Mouse (Mus musculus): ENCODE measurements around the gene Rab5c. TPM values are rescaled to one million over a fixed set of nuclear protein-coding genes. Genes with fewer than 3 reads are reported as not detected.

Gene Rab5c
- polyA plus RNA-seq, 1 experiment from 2014 or later, result 16.6 TPM

GRCm38 (mm10) chr11:100682526-100682925 lies 55.5 kb downstream of the Rab5c start:
- no peak for ATAC-seq

GRCm38 (mm10) chr11:100681826-100682225 lies 56.2 kb downstream of the Rab5c start:
- no peak for ATAC-seq
- no peaks in the 10 kb centered on the region for H3K27me3 ChIP-seq (ENCODE audit: insufficient read depth, low read length)
- H3K36me3 ChIP-seq (replicated peaks; ENCODE audit: insufficient read depth, low read length), result no peaks in the 10 kb centered on the region
- no peak overlapping the region for H3K4me2 ChIP-seq (ENCODE audit: low read depth, low read length)
- no peak overlapping the region for H3K4me3 ChIP-seq (ENCODE audit: low read depth, low read length)
- no peak for DNase-seq
- H3K9me3 ChIP-seq (ENCODE audit: low read length), result no peaks in the 10 kb centered on the region
- H3K4me1 ChIP-seq (ENCODE audit: insufficient read depth), result no peaks in the 10 kb centered on the region
- no peak overlapping the region for H3K9ac ChIP-seq (replicated peaks)
- 73% methylated on average over 5 of the region's 5 CpGs for WGBS (ENCODE audit: insufficient replicate concordance)
- H3K27ac ChIP-seq (ENCODE audit: low read depth), result no peak overlapping the region
- TF ChIP-seq EP300 (IDR thresholded peaks at IDR 0.05; ENCODE audit: low read depth) (no peak), CTCF (IDR thresholded peaks at IDR 0.05; ENCODE audit: low read depth) (no peak)

More at GRCm38 (mm10) chr11:100682526-100682925, 55.5 kb downstream of the Rab5c start:
- H3K36me3 ChIP-seq (replicated peaks; ENCODE audit: insufficient read depth, low read length), result no peaks in the 10 kb centered on the region
- no peak for DNase-seq
- WGBS (ENCODE audit: insufficient replicate concordance), result 73% methylated on average over 5 of the region's 5 CpGs
- H3K9ac ChIP-seq (replicated peaks), result no peak overlapping the region
- H3K27ac ChIP-seq (ENCODE audit: low read depth), result no peak overlapping the region
- TF ChIP-seq CTCF (IDR thresholded peaks at IDR 0.05; ENCODE audit: low read depth) (no peak), EP300 (IDR thresholded peaks at IDR 0.05; ENCODE audit: low read depth) (no peak)
- H3K4me3 ChIP-seq (ENCODE audit: low read depth, low read length), result no peak overlapping the region
- H3K4me2 ChIP-seq (ENCODE audit: low read depth, low read length), result no peak overlapping the region
- no peaks in the 10 kb centered on the region for H3K9me3 ChIP-seq (ENCODE audit: low read length)
- H3K27me3 ChIP-seq (ENCODE audit: insufficient read depth, low read length), result no peaks in the 10 kb centered on the region
- no peaks in the 10 kb centered on the region for H3K4me1 ChIP-seq (ENCODE audit: insufficient read depth)

DNA sequence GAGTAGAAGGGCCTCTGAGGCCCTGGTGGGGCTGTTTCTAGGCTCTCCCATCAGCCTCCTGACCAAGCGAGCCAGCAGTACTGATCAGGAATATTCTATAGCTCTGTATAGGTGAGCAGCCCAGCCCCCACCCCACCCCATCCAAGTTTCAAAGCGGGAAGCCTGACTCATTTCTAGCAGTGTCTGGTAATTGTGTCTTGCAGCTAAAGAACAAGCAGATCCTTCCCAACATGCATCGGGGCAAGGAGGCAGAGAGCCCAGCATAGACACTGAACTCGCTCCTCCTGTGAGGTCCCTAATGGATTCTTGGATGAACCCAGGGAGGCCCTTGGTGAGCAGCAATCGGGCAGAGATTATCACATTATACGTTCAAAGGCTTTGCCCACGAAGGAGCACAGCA lies 60.2 kb downstream of the Rab5c start:
- no peaks in the 10 kb centered on the region for H3K9me3 ChIP-seq (ENCODE audit: low read length)
- no peaks in the 10 kb centered on the region for H3K36me3 ChIP-seq (replicated peaks; ENCODE audit: insufficient read depth, low read length)
- ATAC-seq (no peak), DNase-seq (no peak)
- peaks cover 8% of the 10 kb centered on the region; the same call in 1 of the 2 replicates for H3K27me3 ChIP-seq (ENCODE audit: insufficient read depth, low read length)
- 50% methylated on average over 7 of the region's 7 CpGs for WGBS (ENCODE audit: insufficient replicate concordance)
- H3K4me3 ChIP-seq (ENCODE audit: low read depth, low read length), result no peak overlapping the region
- no peaks in the 10 kb centered on the region for H3K4me1 ChIP-seq (ENCODE audit: insufficient read depth)
- no peak overlapping the region for H3K9ac ChIP-seq (replicated peaks)
- no peak overlapping the region for H3K27ac ChIP-seq (ENCODE audit: low read depth)
- TF ChIP-seq CTCF (IDR thresholded peaks at IDR 0.05; ENCODE audit: low read depth), result no peak
- TF ChIP-seq EP300 (IDR thresholded peaks at IDR 0.05; ENCODE audit: low read depth), result no peak
- H3K4me2 ChIP-seq (ENCODE audit: low read depth, low read length), result no peak overlapping the region

DNA sequence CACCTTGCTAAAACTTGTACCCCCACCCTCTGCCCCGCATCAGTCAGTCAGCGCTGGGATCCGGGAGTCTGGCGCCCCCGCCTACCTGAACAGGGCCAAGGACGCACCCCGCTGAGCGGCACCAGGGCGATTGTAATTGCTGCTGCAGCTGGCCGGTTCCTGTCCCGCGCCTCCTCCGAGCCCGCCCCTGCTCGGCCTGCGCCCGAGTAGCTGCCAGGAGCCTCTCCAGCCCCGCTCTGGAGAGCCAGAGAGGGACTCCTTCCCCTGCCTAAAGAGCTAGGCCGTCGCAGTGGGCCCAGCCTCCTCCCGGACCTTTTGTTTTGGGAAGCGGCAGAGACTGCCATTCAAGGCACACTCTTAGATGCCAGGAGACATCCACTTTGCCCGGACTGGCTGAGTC lies 64.8 kb downstream of the Rab5c start:
- H3K36me3 ChIP-seq (replicated peaks; ENCODE audit: insufficient read depth, low read length), result no peaks in the 10 kb centered on the region
- no peak overlapping the region for H3K27ac ChIP-seq (ENCODE audit: low read depth)
- no peaks in the 10 kb centered on the region for H3K9me3 ChIP-seq (ENCODE audit: low read length)
- no peak for TF ChIP-seq CTCF (IDR thresholded peaks at IDR 0.05; ENCODE audit: low read depth)
- no peak for TF ChIP-seq EP300 (IDR thresholded peaks at IDR 0.05; ENCODE audit: low read depth)
- no peak overlapping the region for H3K4me2 ChIP-seq (ENCODE audit: low read depth, low read length)
- no peaks in the 10 kb centered on the region for H3K4me1 ChIP-seq (ENCODE audit: insufficient read depth)
- ATAC-seq (no peak), DNase-seq (peak; percentile 20)
- WGBS (ENCODE audit: insufficient replicate concordance), result 11% methylated on average over 23 of the region's 23 CpGs
- H3K9ac ChIP-seq (replicated peaks), result no peak overlapping the region
- peaks cover 8% of the 10 kb centered on the region; the same call in 1 of the 2 replicates for H3K27me3 ChIP-seq (ENCODE audit: insufficient read depth, low read length)
- no peak overlapping the region for H3K4me3 ChIP-seq (ENCODE audit: low read depth, low read length)

DNA sequence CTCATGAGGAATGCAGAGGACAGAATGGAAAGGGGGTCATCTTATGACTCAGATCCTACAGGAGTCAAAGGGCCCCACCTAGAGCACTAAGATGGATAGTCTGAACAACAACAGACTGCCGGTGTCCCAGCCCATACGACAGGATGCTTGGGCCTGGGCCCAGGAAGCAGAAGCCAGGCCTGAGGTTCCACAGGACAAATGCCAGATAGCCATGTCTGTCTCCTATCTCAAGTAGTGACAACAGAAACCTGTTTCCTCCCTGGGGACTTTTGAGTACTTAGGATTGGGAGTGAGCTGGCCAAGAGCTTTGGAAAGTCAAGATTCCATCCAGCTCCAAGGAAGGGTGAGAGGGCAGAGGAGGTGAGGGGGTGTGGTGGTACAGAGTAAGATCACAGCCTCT lies 66.1 kb downstream of the Rab5c start:
- no peaks in the 10 kb centered on the region for H3K4me1 ChIP-seq (ENCODE audit: insufficient read depth)
- ATAC-seq, result no peak

DNA sequence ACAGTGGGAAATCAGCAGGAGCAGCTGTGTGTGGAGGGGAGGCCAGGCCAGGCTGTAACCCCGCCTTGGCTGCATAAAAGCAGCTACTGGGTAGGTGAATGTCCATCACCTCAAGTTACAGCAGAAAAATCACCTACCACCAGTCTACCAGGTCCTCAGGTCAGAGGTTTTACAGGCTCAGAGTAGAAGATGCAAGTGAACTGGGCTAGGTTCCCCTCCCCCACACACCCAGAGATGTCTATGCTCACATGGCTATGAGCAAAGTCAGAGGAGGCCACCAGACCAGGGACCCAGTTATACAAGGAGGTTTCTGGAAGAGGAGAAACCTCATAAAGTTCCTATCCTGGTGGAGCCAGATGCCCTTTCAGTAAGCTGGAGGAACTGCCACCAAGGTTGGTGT lies 67.0 kb downstream of the Rab5c start:
- Histone ChIP-seq H3K27ac (ENCODE audit: low read depth) (no peak overlapping the region), H3K9me3 (ENCODE audit: low read length) (no peaks in the 10 kb centered on the region), H3K9ac (replicated peaks) (no peak overlapping the region), H3K36me3 (replicated peaks; ENCODE audit: insufficient read depth, low read length) (no peaks in the 10 kb centered on the region), H3K27me3 (ENCODE audit: insufficient read depth, low read length) (peaks cover 8% of the 10 kb centered on the region; the same call in 1 of the 2 replicates), H3K4me2 (ENCODE audit: low read depth, low read length) (no peak overlapping the region), H3K4me1 (ENCODE audit: insufficient read depth) (no peaks in the 10 kb centered on the region), H3K4me3 (ENCODE audit: low read depth, low read length) (no peak overlapping the region)
- WGBS (ENCODE audit: insufficient replicate concordance), result 90% methylated on average over 1 of the region's 1 CpGs
- ATAC-seq (no peak), DNase-seq (no peak)
- TF ChIP-seq CTCF (IDR thresholded peaks at IDR 0.05; ENCODE audit: low read depth) (no peak), EP300 (IDR thresholded peaks at IDR 0.05; ENCODE audit: low read depth) (no peak)

More for the DNA sequence above, 66.1 kb downstream of the Rab5c start:
- H3K27me3 ChIP-seq (ENCODE audit: insufficient read depth, low read length), result peaks cover 8% of the 10 kb centered on the region; the same call in 1 of the 2 replicates
- H3K9ac ChIP-seq (replicated peaks), result no peak overlapping the region
- 48% methylated on average over 2 of the region's 2 CpGs for WGBS (ENCODE audit: insufficient replicate concordance)
- no peak overlapping the region for H3K4me3 ChIP-seq (ENCODE audit: low read depth, low read length)
- H3K4me2 ChIP-seq (ENCODE audit: low read depth, low read length), result no peak overlapping the region
- H3K36me3 ChIP-seq (replicated peaks; ENCODE audit: insufficient read depth, low read length), result no peaks in the 10 kb centered on the region
- TF ChIP-seq CTCF (IDR thresholded peaks at IDR 0.05; ENCODE audit: low read depth), result no peak
- no peak for TF ChIP-seq EP300 (IDR thresholded peaks at IDR 0.05; ENCODE audit: low read depth)
- no peaks in the 10 kb centered on the region for H3K9me3 ChIP-seq (ENCODE audit: low read length)
- DNase-seq, result no peak
- H3K27ac ChIP-seq (ENCODE audit: low read depth), result no peak overlapping the region

Other genes with a start within 250 kb of the Rab5c start
- gene Acly, start 210.2 kb downstream of the Rab5c start, polyA plus RNA-seq (2015; fragmentation: Nextera tagmentation; extraction: Ambion mirVana), result 24.4 and 29.8 TPM in 2 replicates
- gene Ttc25, start 192.6 kb downstream of the Rab5c start, polyA plus RNA-seq (2015; fragmentation: Nextera tagmentation; extraction: Ambion mirVana), result 0.11 and 0.22 TPM in 2 replicates
- 20.2 and 21.9 TPM in 2 replicates for gene Cnp, start 163.3 kb downstream of the Rab5c start, polyA plus RNA-seq (2015; fragmentation: Nextera tagmentation; extraction: Ambion mirVana)
- 18.3 and 19.2 TPM in 2 replicates for gene Nkiras2, start 119.0 kb downstream of the Rab5c start, polyA plus RNA-seq (2015; fragmentation: Nextera tagmentation; extraction: Ambion mirVana)
- 45.1 and 49.1 TPM in 2 replicates for gene Dnajc7, start 118.0 kb downstream of the Rab5c start, polyA plus RNA-seq (2015; fragmentation: Nextera tagmentation; extraction: Ambion mirVana)
- not detected in 2 replicates for gene Zfp385c, start 45.8 kb downstream of the Rab5c start, polyA plus RNA-seq (2015; fragmentation: Nextera tagmentation; extraction: Ambion mirVana)
- gene Dhx58, start 33.9 kb downstream of the Rab5c start, polyA plus RNA-seq (2015; fragmentation: Nextera tagmentation; extraction: Ambion mirVana), result 3.9 and 4.5 TPM in 2 replicates
- 8.5 and 9.2 TPM in 2 replicates for gene Kat2a, start 25.8 kb downstream of the Rab5c start, polyA plus RNA-seq (2015; fragmentation: Nextera tagmentation; extraction: Ambion mirVana)
- 0.35 and 0.40 TPM in 2 replicates for gene Hspb9, start 24.4 kb downstream of the Rab5c start, polyA plus RNA-seq (2015; fragmentation: Nextera tagmentation; extraction: Ambion mirVana)
- not detected in 2 replicates for gene Kcnh4, start 21.7 kb upstream of the Rab5c start, polyA plus RNA-seq (2015; fragmentation: Nextera tagmentation; extraction: Ambion mirVana)
- gene Hcrt, start 24.7 kb upstream of the Rab5c start, polyA plus RNA-seq (2015; fragmentation: Nextera tagmentation; extraction: Ambion mirVana), result not detected in 2 replicates
- 1.6 and 1.9 TPM in 2 replicates for gene Ghdc, start 32.7 kb upstream of the Rab5c start, polyA plus RNA-seq (2015; fragmentation: Nextera tagmentation; extraction: Ambion mirVana)
- gene Stat5b, start 112.5 kb upstream of the Rab5c start, polyA plus RNA-seq (2015; fragmentation: Nextera tagmentation; extraction: Ambion mirVana), result 15.4 and 16.4 TPM in 2 replicates
- 4.7 and 6.0 TPM in 2 replicates for gene Stat5a, start 121.1 kb upstream of the Rab5c start, polyA plus RNA-seq (2015; fragmentation: Nextera tagmentation; extraction: Ambion mirVana)
- gene Stat3, start 201.3 kb upstream of the Rab5c start, polyA plus RNA-seq (2015; fragmentation: Nextera tagmentation; extraction: Ambion mirVana), result 44.9 and 53.7 TPM in 2 replicates
- gene Cavin1, start 232.7 kb upstream of the Rab5c start, polyA plus RNA-seq (2015; fragmentation: Nextera tagmentation; extraction: Ambion mirVana), result 27.5 and 28.5 TPM in 2 replicates